Mouse (Mus musculus): Measurements from ENCODE around the gene Il17d.

Il17d gene

DNA sequence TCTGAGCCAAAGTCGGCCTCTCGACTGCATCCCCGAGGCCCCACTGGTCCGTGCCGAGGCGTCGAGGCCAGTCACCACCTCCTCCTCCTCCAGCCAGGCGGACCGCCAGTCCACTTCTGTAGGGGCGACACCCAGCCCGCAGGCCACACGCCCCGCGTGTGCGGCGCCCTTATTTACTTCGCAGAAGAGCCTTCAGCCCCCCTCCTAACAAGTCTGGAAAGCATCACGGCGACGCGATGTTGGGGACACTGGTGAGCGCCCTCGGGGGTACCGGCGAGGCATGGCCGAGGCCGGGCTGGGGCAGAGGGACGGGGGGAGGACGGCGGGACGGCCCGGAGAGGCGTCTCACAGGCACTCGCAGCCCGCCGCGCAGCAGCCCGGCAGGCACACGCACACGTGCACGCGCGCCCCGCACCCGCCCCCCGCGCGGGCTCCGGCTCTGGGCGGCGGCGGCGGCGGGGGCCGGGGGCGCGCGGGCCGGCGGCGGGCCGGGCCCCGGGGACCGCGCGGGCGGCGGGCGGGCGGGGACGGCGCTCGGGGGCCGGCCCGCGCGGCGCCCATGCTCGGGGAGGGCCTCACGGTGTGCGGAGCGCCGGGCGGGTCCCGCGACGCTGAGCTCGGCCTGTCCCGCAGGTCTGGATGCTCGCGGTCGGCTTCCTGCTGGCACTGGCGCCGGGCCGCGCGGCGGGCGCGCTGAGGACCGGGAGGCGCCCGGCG, at the start of gene Il17d:
Il17d (plus strand) TSS at position 107 of the 717 bp plus-strand sequence.
- DNase-seq (ENCODE audit: low read depth, low spot score): no peak

DNA sequence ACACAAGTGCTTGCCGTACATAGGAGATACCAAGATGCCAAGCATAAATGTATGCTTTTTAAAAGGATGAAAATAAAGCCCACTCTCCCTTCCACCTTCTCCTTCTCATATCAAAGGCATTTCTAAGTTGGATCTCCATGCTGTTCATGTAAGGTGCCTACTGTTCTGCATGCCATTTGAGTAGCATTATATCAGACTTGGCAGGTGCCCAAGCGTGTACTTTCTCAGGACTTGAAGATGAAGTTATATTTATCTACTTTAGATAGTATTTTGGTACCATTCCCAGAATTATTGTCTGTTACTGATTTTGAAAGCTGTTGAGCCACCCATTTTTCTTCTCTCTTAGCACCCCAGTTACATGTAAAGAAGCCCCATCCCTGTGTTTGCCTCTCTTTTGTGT, 49.5 kb upstream of the Il17d start:
- DNase-seq (ENCODE audit: low read depth, low spot score): no peak

DNA sequence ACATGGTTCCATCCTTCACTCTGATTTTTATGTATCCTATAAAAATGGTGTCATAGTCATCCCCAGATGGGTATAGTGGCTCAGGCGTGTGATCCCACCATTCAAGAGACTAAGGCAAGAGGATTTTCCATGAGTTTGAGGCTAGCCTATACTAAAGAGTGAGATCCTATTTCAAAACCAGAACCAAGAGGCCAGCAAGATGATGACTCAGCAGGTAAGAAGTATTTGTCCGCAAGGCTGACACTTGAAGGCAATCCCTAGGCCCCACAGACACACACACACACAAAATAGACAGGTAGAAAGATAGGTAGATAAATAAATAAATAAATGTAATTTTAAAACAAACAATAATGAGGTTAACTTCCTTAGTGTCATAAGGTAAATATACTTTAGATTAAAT, 42.3 kb upstream of the Il17d start:
- no peak for DNase-seq (ENCODE audit: low read depth, low spot score)

DNA sequence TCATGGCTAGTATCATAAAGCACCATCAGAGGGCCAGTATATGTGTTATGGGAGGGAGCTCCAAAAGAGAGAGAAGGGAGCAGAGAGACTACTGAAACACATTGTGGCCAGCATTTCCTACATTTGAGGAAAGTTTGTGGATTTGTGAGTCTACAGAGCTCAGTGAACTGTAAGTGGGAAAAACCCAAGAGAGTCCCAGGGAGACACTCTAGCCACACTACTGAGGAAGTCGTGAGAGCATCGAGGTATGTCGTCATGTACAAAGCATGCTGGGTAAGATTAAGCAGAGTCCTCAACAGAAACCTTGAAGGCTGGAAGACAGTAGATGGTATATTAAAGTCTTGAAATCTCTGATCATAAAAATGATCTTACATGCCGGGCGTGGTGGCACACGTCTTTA, 40.4 kb upstream of the Il17d start:
- DNase-seq (ENCODE audit: low read depth, low spot score): no peak

DNA sequence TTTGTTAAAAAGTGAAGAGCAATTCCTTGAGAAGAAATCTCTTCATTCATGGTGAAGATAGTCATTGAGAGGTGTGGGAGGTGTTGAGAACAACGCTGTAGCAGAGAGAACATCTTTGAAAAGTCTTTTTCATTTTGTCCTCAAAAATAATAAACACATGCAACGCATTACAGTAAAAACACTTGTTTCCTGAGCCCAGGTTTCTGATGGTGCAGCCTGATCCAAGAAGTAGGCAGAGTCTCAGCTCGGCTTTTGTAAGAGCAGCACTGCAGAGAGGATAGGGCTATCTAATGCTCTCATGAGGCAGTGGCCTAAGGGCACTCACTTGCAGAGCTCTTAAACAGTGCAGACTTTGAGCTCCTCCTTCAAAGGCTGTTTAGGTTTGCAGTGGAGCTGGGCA, 34.9 kb upstream of the Il17d start:
- DNase-seq (ENCODE audit: low read depth, low spot score): no peak

DNA sequence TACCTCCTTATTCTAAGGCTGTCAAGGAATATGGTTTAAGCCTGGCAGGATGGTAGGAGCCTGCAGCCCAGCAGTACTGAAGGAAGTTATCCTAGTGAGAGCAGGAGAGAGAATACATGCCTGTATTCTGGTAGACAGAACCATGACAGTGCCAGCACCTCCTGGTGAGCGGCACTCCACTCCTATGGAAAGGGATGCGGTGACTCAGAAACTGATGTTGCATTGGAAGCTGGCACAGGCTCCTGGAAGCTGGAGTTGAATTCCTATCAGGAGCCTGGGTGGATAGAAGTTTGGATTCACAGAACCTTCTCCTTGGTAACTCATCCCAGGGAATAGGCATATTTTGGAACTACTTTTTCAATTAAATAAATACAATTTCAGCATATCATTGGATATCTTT, 30.7 kb upstream of the Il17d start:
- DNase-seq (ENCODE audit: low read depth, low spot score): no peak

DNA sequence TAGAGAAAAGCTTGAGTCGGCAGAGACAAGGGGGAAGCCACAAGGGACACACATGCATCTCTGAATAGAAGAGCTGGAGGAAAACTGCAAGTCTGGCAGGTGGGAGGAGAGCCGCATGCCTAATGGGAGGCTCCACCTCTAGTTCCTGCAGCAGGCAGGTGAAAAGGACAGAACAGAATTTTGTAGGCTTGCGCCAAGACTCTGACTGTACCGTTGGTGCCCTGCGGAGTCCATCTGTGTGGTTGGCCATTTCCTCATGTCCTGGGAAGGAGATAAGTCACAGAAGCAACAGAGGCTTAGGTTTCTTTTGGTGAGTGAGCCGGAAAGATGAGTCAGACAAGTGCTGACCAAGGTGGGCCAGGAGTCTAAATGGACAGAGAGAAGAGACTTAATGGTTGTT, 20.8 kb upstream of the Il17d start:
- DNase-seq (ENCODE audit: low read depth, low spot score): no peak

DNA sequence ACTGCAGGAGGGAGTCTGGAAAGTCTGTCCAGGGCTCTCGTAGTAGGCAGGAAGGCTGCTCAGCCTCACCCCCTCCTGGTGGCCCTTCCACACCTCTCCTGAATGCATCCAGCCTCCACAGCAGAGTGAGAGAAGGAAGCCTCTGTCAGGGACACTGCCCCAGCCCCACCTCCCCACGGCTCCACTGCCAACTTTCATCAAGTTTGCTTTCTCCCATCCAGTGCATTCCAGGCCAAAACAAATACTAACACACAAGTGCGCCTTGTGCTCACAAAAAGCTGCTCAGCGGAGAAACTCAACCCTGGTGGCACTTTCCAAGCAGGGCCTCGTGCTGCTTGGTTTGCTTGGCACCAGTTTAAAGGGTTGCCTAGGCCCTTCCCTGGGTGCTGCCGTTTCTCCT, 15.0 kb upstream of the Il17d start:
- DNase-seq (ENCODE audit: low read depth, low spot score): no peak

DNA sequence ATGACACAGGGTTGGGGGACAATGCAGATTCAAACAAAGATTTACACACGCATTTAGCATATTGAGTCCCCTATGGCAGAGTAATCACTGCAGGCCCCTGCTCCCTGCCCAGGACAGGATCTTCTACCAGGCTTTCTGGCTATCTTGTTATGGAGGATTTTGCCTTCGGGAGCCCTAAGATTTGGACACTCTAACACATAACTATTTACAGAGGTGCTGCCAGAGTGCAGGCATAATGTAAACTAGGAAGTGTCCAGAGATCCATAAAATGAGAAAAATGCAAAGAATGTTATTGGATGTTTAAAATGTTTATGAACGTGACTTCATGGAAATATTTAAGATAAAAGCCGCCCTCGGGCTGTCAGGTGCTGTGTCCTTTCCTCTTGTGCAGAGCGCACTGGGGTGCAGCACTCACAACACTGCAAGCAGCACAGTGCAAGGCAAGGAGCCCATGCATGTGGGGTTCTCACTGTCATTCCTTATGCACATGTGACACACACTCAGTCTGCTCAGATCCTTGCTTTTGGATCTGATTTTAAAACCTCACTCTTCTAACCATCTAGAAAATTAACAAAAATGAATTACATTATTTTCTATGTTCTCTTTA, 9.3 kb upstream of the Il17d start:
- DNase-seq (ENCODE audit: low read depth, low spot score): no peak

DNA sequence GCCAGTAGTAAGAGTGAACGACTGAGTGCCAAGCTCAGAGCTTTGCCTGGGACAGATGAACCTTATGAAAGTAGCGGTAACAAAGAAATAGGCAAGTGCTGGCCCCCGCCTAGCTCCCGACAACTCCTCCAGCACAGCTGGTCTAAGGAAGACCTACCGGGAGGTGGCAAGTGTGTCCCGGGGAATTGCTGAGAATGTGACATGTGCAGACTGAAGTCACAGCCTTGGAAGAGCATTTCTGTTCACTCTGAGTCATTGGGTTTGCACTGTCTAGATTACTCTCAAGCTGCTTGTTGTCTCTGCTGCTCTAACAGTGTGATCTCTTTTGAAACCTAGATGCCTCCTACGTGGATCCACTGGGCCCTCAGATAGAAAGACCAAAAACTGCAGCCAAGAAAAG, 7.6 kb upstream of the Il17d start:
- no peak for DNase-seq (ENCODE audit: low read depth, low spot score)

DNA sequence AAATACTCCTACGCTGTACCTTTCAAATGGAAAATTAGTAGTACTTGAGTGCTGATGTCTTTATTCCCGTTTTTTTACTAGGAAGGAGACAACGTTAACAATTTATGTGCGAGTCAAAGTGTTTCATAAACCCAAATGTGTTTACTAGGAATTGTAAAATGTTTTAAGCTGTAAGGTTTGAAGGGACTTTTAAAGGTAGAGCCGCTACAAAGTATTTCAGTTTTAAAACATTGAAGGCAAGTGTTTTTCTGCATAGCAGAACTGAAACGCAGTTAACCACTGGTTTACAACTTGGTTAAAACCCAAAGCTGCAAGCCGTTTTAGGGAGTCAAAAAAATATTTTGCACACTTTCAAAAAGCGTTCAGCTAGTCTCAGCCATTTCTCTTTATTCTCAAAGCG, 815 bp upstream of the Il17d start:
- no peak for DNase-seq (ENCODE audit: low read depth, low spot score)

DNA sequence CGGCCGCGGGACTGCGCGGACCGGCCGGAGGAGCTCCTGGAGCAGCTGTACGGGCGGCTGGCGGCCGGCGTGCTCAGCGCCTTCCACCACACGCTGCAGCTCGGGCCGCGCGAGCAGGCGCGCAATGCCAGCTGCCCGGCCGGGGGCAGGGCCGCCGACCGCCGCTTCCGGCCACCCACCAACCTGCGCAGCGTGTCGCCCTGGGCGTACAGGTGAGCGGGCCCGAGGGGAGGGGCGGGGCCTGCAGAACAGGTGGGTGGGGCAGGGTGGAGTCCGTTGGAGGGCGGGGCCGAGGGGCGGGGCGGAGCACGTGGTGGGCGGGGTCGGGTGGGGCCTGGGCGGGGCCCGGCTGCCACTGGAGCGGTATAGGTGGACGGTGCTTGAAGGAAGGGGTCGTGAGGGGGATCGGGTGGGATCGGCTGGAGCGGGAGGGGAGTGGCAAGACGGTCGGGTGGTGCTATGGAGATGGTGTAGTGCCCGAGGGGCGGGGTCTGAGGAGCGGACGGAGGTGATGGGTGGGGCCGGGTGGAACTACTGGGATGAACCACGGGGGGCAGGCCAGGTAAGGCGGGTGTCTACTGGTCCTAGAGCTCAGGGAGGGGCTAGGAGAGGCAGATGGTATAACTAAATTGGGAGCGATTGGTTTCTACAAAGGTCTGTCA, 942 bp downstream of the Il17d start:
- peak; percentile 93 for DNase-seq (ENCODE audit: low read depth, low spot score)

DNA sequence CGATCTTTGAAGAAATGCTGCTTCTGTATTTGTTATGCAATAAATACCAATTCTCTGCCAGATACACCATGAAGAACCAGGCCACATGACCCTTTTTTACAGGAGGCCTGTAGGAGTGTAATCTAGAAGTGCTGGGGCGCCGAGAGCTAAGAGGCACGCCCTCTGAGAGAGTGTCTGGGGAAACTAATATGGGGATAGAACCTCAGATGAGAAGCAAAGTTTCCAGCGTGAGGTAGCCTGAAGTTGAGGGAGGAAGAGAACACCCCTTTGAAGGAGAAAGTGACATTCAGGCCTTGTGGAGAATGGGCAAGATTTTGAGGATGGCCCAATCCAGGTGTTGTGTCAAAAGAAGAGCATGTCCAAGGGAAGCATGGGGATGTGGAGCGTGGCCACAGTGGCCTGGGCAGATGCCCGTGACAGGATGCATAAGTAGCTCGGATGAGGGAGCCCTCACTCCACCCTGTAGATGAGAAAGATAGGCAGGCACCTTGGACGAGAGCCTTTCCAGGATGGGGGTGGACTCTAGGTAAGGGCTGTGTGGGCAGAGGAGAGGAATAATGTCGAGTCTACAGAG, 1.6 kb downstream of the Il17d start:
- no peak for DNase-seq (ENCODE audit: low read depth, low spot score)

DNA sequence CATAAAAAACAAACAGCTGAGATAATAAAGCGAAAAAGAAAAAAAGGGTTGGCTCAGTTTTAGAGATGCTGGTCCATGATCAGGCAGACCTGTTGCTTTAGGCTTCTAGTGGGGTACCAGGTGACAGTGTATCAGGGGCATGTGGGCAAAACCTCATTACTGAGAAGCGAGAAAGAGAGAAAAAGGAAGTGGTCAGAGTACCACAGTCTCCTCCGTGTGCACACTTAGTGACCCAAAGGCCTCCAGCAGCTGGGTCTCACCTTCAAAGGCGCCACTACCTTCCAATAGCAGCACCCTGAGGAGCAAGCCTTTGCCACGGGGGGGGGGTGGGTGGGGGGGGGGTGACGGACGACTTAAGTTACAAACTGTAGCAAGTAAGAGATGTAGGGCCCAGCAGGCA, 2.5 kb downstream of the Il17d start:
- no peak for DNase-seq (ENCODE audit: low read depth, low spot score)

DNA sequence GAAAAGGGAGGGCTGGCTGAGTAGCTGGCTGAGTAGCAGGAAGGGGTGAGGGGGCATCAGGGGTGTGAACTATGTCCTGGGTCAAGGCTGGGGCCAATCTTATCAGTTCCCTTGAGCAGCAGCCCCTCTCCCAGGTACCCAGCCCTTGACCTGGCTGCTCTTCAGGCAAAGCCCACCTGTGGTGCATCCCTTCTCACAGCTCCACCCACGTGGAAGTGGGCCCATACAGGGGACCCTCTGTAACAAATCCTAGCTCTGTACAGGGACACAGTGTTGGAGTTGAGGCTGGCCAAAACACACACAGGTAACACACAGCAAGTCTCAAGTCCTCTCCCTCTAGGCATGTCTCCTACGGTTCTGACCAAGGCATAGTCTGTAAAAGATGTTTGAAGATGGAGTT, 3.0 kb downstream of the Il17d start:
- DNase-seq (ENCODE audit: low read depth, low spot score): no peak

DNA sequence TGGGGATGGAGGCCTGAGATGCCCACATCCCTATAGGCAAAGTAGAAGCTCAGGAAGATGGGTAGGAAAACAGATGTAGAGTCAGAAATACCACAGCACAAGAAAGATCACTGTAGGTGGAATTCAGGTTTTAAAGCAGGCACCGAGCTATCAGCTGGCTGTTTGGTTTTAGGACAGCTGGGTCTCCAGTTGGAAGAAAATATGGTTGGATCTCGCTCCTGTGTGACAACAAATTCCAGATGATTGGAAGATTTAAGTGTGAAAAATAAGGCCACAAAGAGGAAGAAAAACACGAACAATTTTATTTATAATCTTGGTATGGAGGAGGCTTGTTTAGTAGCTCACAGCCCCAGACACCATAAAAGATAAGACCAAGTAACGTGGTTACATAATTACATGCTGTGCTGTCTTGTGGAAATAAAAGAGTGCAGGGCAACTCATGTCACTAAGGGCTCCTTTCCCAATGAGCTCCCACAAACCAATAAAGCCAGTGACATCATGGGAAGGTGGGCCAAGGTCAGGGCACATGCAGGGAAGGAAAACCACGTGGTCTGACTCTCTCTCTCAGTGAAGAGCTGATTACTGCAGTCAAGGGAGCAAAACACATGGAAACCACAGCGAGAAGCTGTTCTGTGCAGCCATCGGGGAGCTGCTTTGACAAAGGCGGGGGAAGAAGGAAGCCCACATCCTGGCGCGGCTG, 4.7 kb downstream of the Il17d start:
- DNase-seq (ENCODE audit: low read depth, low spot score): peak; percentile 95

DNA sequence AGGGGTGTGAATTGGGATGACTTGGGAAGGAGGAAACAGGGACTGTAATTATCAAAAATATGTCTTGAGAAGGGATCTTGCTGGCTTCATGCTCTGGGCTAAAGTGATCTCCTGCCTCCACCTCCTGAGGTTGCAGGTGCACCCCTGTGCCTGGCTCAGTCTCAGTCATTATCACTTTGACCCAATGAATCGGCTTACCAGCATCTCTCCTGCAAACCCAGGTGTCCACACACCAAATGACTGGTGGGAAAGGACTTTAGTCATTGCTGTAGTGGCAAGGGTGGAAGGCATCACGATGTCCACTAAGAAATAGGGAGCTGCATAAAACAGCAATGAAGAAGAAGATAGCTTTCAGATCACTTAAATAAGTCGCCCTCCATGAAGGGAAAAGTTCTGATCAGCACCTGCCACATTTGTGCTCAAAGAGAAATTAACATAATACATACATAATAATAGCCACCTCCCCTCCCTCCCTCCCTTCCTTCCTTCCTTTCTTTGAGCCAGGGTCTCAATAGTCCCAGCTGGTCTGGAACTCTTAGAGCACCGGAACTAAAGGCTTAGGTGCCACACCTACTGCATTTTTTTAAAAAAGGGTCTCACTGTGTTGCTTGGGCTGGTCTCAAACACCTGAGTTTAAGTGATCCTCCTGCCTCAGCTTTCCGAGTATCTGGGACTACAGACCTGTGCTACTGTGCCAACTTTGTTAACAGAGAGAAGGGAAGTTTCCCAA, 5.4 kb downstream of the Il17d start:
- DNase-seq (ENCODE audit: low read depth, low spot score): peak; percentile 96

DNA sequence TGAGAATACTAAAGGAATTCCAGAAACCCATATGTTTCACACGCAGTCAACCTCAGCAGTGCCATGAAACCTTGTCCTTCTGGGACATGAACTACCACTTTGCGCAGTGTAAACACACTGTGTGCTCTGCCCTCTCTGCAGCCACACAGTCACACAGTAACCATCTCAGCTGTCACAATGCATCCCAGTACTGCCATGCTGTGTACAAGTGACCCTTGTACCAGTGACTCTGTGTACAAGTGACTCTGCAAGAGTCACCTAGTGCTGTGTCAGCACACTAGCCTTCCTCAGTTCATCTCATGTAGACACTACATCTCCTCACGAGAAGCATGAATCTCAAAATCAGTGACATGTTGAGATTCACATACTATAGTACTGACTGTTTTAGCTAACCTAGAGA, 8.0 kb downstream of the Il17d start:
- no peak for DNase-seq (ENCODE audit: low read depth, low spot score)

DNA sequence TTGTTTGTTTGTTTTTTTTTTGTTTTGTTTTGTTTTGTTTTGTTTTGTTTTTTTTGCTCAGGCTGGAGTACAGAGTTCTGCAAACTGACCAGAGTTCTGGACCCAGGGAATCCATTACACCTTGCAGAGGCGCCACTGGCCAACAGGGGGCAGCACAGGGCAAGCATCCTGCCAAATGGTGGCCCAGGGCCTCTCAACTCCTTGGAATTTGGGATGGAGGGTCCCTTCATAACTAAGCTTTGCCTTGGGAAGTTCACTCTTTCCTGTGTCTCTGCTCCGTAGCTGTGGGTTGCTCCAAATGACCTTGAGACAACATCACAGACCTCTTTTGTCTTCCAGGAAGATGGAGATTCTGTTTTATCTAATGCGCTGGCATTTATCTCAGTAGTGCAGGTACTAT, 8.6 kb downstream of the Il17d start:
- peak; percentile 71 for DNase-seq (ENCODE audit: low read depth, low spot score)

DNA sequence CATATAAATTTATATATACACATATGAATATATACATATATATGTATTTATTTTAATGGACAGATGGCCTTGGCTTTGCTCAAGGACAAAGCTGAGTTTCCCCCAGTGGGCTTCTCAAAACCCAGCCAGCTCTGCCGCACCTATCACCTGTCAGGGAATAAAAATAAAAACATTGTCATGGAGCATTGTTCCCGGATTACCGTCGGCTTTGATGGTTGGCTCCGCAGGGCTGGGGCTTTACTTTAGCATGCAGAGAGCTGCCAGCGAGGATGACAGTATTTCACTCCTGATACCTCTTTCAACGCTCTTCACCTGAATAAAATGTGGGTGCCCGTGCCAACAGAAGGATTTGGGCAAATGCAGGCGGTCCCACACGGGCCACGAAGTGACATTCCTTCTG, 9.3 kb downstream of the Il17d start:
- no peak for DNase-seq (ENCODE audit: low read depth, low spot score)

DNA sequence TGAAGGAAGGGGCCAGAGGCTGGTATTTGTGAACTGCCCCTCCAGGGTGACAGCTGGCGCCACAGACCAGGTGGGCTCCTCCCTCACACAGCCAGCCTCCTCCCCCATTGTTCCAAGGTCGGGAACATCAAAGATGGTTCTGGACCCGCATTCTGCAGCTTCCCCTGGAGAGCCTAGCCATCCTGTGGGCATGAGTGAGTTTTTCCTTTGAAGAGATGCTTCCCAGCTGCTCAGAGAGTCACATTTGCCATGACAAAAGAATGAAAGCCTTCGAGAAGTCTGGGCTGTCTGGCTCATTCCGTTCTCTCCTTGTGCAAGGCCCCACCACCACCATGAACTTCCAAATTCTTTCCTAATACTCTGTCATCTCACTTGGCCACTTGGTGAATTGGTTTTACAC, 9.8 kb downstream of the Il17d start:
- peak; percentile 75 for DNase-seq (ENCODE audit: low read depth, low spot score)

DNA sequence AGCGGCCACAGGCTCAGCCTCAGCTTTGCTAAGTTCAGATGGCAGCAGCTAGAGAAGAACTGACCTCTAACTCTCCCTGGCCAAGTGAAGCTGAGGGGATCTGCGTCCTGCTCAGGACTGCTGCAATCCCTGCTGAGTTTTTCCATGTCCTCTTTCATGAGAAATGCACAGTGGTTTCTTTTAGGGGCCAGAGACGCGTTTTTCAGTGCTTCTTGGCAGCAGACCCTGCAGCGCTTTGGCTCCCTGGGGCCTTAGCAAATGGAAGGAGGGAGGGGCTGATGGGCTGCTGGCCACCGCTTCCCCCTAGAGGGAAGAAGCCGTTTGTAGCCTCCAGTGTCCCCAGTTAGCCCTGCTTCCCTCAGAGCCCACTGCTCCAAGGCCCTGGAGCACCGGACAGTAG, 10.4 kb downstream of the Il17d start:
- DNase-seq (ENCODE audit: low read depth, low spot score): no peak
